Mouse (Mus musculus): ENCODE measurements around the gene Nmrk1. TPM values are rescaled to one million over a fixed set of nuclear protein-coding genes. Genes with fewer than 3 reads are reported as not detected.

Gene Nmrk1
- total RNA-seq, 2 experiments from 2014 or later, result 7.4 to 8.0 TPM

DNA sequence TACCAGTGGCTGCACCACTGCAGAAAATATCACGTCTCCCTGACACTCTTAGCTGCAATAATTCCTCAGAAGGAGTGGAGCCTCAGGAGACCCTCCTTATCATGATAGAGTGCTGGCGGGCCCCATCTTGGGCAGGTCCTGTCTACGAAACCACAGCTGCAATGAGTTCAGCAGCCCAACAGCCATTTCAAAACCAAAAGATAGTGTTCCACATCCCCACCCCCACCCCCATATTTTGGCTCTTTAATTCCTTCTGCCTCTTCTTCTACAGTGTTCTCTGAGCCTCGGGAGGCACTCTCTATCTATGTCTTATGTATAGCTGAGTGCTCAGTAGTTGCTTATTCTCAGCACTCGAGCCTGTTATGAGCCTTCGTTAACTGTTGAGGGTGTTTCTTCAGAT lies 18.7 kb downstream of the Nmrk1 start:
- no peak for DNase-seq (ENCODE audit: low spot score in 2 of 2)

DNA sequence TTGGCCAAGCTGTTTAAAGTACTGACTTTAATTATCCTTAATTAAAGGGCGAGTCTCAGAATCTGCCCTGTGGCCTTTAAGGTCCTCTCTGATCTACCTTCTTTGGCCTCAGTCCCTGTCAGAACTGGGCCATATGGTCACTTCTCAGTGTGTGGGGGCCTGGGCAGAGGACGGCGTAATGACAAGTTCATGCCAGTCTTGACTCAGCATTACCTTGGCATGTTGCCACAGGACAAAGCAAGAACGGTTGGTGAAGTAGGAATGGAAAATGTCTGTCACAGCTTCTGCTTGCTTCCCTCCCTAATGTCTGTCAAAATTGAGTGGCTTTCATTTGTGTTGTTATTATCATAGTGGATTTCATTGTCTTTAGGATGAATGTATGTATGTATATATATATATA lies 20.8 kb downstream of the Nmrk1 start:
- no peak for DNase-seq (ENCODE audit: low spot score in 2 of 2)

DNA sequence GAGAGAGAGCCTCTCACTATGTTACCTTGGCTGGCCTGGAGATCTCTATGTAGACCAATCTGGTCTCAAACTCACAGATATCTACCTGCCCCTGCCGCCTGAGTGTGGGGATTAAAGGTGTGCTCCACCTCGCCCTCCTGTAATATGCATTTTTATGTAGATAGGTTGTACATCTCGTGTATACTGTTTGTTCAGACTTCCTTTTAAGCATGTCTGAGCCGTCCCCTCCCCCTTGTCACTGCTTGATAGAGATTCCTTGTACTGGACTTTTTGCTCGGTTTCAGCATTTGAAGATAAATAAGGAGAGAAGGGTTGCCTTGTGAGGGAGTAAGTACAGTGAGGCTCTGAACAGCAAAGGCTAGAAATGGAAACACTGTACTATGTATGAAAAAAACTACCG lies 21.3 kb downstream of the Nmrk1 start:
- DNase-seq (ENCODE audit: low spot score in 2 of 2), result no peak

DNA sequence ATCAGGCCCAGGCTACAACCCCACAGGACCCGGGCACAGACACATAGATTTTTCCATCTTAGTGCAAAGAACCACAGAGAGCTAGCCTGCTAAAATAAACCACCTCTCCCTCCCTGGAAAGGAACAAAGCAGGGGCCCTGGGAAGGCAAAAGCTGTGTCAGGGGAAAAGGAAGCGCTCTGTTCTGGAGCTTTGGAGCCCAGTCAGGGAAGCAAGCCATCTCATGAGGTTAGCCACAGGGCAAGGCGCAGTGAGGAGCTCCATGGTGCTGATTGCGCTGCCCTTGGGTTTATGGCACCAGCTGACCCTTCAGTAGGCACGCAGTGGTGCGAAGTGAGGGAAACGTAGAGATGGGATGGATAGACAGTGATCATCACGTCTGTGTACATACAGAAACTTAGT lies 22.6 kb downstream of the Nmrk1 start:
- DNase-seq (ENCODE audit: low spot score in 2 of 2), result no peak

DNA sequence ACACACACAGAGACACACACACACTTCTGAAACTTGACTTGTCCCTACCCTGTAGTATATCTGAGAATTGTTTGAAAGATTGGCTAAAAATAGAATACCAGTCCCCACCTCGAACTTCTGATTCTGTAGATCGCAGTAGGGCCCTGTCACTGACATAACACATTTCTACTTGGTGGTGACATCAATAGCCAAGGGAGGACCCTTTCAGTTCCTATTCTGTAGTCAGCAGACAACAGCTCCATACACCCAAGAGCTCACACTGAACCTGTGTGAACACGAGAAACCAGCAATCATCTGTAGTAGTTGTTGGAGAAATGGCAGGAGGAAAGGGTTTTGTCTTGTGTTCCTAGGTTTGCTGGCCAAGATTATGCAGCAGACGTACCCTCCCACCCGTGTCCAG lies 23.2 kb downstream of the Nmrk1 start:
- DNase-seq (ENCODE audit: low spot score in 2 of 2), result no peak

DNA sequence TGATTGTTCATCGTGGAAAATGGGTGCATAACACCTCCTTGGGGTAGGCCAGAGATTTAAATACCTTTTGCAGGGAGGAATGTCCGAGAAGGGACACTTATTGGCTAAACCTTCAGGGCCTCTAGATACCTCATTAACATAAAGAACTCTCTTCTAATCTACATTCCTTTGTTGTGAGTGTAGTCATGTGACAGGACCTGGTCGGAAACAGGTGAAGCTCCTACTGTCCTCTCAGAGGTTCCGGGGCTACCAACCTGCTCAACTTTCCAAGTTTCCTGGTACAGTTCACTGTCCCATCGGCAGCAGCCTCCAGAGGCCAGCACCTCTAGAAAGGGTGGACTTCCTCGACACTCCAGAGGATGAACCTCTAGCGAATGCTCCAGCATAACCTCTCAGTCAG lies 24.2 kb downstream of the Nmrk1 start:
- DNase-seq (ENCODE audit: low spot score in 2 of 2), result no peak

DNA sequence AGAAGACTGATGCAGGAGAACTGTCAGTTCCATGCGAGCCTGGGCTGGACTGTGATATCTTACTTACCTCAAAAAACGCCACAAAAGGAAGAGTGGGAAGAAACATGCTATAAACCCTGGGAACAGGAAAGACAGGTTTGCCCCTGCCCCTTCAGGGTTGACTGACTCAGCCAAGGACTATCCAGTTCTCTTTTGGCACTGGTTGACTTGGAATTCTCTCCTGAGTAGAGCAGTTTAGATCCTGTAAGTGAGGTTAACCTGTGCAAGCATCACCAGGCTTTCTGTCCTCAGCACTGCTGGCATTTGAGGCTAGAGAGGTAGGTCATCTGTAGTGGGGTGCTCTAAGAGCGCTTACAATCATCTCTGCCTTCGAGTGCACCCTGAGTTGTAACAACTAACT lies 26.7 kb downstream of the Nmrk1 start:
- no peak for DNase-seq (ENCODE audit: low spot score in 2 of 2)

DNA sequence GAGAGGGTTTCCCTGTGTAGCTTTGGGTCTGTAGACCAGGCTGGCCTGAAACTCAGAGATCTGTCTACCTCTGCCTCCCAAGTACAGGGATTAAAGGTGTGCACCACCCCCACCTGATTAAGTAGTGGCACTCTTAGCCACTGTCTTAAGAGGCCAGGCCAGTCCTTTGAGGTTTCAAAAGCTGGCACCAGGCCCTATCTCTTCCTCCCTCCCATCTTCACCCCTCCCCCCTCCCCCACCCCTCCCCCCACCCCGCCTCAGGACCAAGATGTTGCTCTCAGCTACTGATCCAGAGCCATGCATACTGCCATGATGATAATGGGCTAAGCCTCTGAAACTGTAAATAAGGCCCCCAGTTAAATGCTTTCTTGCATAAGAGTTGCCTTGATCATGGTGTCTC lies 27.6 kb downstream of the Nmrk1 start:
- no peak for DNase-seq (ENCODE audit: low spot score in 2 of 2)

DNA sequence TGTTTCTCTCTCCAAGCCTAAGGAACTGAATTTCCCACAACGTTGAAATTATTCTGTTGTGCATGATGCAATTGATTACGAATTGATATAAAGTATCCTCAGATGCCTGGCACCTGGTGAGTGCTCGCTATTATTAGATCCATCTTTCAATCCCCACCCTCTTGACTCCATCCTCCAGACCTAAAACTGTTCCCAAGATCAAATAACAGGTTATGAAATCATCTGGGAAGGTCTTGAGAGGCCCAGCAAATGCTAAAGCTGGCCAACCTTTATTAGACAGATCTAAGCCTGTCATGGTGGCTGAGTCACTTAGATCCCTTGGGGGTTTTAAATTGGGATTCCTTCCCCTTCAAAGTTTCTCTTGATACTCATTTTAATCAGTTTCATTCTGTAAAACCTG lies 28.7 kb downstream of the Nmrk1 start:
- no peak for DNase-seq (ENCODE audit: low spot score in 2 of 2)

DNA sequence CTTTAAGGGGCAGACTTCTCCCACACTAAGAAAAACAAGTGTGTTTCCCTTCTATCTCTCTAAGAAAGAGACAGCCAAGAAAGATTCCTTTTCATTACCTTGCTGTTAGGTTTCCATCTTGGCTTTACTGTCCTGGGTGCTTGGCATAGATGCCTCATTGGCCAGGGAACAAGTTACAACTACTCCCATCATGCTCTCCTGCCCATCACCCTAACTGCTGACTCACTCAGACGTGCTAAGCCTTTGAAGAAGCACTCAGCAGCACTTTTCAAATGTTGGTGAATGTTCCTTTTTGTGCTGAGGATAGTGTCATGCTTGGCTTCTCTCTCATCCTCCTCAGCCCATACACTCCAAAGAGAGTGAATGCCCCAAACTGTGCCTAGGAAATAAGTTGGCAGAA lies 29.9 kb downstream of the Nmrk1 start:
- DNase-seq (ENCODE audit: low spot score in 2 of 2), result no peak

DNA sequence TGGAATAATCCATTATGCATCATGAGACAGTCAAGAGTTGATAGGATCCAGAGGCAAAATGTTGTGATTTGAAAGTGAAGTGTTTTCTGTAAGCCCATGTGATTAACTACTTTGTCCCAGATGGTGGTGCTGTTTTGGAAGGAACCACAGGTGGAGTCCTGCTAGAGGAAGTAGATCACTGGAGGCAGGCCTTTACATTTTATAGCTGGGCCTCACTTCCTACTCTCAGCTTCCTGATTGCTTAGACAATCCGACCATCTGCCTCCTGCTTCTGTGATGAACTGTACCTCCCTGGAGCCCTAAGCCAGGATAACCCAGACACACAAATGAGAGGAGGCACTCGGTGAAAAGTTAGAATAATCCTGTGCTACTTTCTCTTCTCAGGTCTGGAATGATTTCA lies 32.2 kb downstream of the Nmrk1 start:
- DNase-seq (ENCODE audit: low spot score in 2 of 2), result no peak

DNA sequence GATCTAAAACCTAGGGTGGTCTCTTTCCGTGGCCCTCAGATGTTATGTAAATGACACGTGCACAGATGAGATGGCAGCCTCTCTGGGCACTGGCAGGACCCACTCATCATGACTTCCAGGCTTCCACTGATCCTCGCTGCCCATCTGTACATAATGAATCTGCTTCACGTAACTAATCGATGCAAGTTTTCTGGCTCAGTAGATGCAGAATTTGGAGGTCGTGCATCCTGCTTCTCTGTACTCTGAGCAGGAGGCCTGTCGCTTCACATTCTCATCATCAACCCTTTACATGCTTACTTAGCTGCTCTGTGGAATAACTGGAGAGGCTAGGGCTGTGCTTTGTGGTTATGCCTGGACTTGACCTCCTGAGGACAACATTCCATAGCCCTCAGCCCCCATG lies 35.2 kb downstream of the Nmrk1 start:
- DNase-seq (ENCODE audit: low spot score in 2 of 2), result no peak

DNA sequence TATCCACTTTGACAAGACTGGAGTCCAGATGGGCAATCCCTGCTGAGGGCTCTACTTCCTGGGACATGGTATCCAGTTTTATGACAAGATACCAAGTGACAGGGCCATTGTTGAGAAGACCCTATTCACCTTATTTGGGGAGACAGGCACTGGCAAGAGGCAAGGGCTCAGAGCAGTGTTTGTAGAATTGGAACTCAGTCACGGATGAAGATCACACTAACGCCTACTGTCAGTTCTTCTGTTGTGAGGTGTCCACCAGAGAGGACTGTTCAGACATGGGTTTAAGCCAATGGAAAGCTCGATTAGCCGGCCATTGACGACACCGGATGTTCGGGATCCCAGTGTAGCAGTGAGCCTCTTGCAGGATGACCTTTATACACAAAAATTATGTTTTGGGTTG lies 37.8 kb downstream of the Nmrk1 start:
- no peak for DNase-seq (ENCODE audit: low spot score in 2 of 2)

DNA sequence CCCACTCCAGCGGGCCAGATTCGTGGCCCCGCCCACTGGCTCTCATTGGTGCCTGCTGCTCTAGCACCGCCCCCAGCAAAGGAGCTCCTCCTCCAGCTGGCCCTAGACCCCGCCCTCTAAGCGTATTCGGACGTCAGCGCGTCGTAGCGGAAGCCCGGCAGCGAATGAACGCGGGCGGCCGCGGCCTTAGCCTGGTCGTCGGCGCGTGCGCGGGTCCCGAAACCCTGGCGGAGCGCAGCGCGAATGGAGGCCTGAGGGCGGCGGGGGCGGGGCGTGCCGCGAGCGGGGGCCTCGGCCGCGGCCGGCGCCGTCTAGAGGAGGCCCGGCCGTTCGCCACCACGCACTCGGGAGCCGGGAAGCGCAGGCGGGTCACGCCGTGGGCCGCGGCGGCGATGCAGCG lies 38.9 kb downstream of the Nmrk1 start, which contains the start of gene Carnmt1:
Gene Carnmt1, plus strand, starts transcription at position 157 of the 400 bp plus-strand sequence.
- peak; percentile 98 for DNase-seq (ENCODE audit: low spot score in 2 of 2)

DNA sequence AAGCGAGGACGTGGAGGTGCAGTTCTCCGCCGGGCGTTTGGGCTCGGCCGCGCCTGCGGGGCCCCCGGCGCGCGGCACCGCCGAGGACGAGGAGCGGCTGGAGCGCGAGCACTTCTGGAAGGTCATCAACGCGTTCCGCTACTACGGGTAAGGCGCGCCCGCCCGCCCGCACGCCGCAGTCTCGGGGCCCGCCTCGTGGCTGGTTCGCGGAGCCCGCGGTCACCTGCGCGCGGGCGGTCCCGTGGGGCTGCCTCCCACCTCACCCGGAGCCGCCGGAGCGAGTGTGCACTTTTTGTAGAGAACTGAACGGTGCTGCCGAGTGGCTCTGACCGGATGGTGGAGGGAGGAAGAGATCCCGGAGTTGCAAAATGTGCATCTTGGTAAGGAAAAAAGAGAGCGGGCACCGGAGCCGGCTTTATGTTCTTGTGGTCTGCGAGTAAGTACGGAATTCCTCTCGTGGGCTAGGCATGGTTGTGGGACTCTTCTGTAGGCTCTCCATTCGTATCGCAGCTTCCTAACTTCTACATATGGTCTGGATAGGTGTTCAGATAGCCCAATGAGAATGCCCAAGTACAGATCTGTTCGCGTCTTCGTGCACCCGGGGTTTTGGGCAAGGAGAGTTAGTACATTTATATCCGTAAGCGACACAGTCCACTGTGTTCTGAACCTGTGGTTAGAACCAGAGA lies 39.4 kb downstream of the Nmrk1 start:
- DNase-seq (ENCODE audit: low spot score in 2 of 2), result peak; percentile 50 to 60

DNA sequence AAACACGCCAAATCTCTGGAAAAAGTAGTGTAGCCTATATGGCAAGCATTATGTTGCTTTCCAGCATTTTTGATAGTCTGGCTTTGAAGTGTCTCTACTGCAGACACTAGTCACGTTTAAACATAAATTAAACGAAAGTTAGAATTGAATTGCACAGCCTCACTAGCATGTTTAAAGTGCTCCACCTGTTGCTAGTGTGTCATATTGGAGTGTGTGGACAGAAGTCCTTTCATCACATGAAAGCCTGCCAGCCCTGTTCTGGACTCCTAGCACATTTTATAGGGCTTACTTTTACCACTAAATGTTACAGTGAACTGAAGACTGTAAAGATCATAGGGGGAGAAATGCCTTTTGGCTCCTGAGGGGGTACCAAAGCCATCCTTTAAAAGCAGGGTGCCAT lies 40.7 kb downstream of the Nmrk1 start:
- DNase-seq (ENCODE audit: low spot score in 2 of 2), result no peak

DNA sequence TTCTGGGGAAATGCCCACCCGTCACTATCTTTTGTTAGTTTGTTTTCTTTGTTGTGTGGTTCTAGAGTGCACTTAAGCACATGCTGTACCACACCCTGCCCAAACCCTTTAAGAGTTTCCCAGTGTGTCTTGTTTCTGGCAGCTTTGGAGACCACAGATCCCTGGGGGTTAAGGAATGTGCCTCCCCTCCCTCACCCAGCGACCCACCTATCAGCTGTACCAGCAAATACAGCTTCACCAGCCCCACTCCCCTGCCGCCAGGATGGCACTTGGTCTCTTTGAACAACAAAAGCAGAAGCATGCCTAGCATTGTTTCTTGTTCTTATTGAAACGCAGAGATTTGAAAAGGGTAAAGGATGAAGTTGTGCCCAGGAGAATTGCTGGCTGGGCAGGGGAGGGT lies 41.4 kb downstream of the Nmrk1 start:
- DNase-seq (ENCODE audit: low spot score in 2 of 2), result no peak

DNA sequence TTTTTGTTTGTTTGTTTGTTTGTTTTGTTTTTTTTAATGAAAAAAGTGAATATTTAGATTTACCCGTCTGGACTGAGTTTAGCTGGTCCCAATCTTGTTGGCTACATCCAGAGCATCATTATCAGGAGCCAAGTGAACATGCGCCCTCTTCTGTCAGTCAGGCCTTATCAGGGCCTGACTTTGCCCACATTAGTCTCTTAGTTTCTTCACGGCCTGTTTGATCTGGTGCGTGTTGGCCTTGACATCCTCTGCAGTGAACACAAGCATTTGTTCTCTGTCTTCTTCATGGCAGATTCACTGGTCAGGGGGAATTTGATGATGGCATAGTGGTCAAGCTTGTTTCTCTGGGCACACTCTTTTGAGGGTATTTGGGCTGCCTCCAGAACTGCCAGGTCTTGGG lies 50.4 kb downstream of the Nmrk1 start:
- no peak for DNase-seq (ENCODE audit: low spot score in 2 of 2)

DNA sequence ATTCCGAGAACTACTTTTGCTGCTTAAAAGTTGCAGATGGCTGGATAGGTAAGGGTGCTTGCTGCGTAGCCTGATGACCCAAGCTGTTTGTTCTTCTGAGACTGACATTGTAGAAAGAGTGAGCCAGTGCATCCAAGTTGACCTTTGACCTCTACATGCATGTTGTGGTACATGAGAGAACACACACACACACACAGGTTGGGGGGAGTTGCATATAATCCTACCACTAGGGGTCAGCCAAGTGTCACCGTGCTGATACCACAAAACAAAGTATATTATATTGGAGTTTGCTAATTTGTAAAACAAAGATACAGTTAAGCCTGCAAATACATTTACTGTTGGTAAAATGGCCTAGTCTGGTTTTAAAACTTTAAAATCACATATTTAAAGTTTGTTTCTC lies 55.8 kb downstream of the Nmrk1 start:
- DNase-seq (ENCODE audit: low spot score in 2 of 2), result peak in 1 of 2 experiments; percentile 22

DNA sequence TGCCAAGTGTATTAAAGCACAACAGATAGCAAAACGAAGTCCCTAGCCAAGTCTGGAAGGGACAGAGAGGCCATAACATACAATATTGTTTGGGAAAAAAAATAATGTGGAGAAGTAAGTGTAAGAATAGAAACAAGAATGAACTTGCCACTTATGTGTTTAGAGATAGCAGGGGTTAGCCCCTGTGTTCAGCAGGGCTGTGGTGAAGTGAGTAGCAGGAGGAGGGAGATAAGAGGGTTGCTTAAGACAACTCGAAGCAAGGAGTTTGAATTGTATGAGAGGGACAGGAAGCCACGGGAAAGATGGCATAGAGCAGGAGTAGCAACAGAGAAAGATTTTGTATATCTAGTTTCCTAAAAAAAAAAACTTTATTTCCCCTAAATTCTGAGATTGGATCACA lies 60.4 kb downstream of the Nmrk1 start:
- DNase-seq (ENCODE audit: low spot score in 2 of 2), result no peak

DNA sequence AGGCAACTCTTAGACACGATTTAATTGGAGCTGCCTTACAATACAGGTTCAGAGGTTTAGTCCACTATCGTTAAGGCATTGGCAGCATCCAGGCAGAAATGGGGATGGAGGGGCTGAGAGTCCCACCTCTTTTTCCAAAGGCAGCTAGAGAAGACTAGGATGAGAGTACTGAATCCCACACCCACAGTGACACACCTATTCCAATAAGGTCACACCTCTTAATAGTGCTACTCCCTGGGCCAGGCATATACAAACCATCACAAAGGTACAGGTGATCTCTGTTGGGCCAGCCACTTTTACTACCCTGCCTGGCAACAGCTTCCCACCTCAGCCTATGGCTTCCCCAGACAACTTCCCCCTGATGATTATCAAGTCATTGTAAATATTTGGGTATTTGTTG lies 61.0 kb downstream of the Nmrk1 start:
- DNase-seq (ENCODE audit: low spot score in 2 of 2), result no peak

DNA sequence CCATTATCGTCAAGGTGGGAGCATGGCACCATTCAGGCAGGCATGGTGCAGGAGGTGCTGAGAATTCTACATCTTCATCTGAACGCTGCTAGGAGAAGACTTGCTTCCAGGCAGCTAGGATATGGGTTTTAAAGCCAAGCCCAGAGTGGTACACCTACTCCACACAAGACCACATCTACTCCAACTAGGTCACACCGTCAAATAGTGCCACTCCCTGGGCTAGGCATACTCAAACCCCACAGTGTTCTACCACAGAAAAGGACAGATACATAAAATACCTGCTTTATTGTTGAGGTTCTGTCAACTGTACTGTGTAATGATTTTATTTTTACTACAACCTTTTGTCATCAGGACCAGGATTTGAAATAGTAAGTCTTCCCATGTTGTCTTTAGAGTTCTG lies 63.4 kb downstream of the Nmrk1 start:
- DNase-seq (ENCODE audit: low spot score in 2 of 2), result no peak

DNA sequence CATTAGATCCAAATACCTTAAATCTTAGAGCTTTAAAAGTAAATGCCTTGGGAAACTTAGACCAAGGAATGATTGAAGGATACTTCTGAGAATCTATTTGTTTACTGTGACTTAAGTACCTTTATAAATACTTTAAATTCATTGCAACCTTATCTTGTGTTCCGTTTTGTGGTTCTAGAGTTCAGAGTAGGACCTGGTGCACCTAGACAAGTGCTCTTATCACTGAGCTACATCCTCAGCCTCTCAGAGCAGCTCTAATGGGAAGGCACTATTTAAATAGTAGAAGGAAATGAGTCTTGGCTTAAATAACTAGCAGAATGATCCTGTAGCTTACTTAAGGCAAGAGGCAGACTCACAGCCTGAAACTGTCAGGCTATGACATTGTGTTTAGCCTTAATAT lies 63.8 kb downstream of the Nmrk1 start:
- no peak for DNase-seq (ENCODE audit: low spot score in 2 of 2)

All from layer of hippocampus, postnatal 10 days (tissue).